Mouse (Mus musculus): Measurements from ENCODE around the gene Hinfp. TPM values are rescaled to one million over a fixed set of nuclear protein-coding genes. Genes with fewer than 3 reads are reported as not detected.
"Not testable (repeated sequence)": the region's sequence is repeated elsewhere in the genome, so short reads cannot be mapped to it uniquely, and the experiment has no call there.

The Hinfp gene
- polyA plus RNA-seq, 1 experiment from 2014 or later, result 12.7 TPM

- no peaks in the 10 kb centered on the region for H3K9me3 ChIP-seq (replicated peaks)
- peak overlapping the region; percentile 81 for H3K4me3 ChIP-seq (replicated peaks)
- WGBS (ENCODE audit: insufficient replicate concordance), result 17% methylated on average over 3 of the region's 3 CpGs
- no peaks in the 10 kb centered on the region for H3K27me3 ChIP-seq
- peak overlapping the region; percentile 100 for H3K27ac ChIP-seq (replicated peaks)
- peak overlapping the region; percentile 82 for H3K4me2 ChIP-seq
- H3K9ac ChIP-seq, result peak overlapping the region; percentile 96
- peak; percentile 78 for ATAC-seq (ENCODE audit: insufficient read depth)
- peaks cover 62% of the 10 kb centered on the region for H3K36me3 ChIP-seq (replicated peaks)
- peaks cover 51% of the 10 kb centered on the region for H3K4me1 ChIP-seq (replicated peaks)
Measured at GRCm38 (mm10) chr9:44342173-44342572, 36.7 kb upstream of the Hinfp start.

GRCm38 (mm10) chr9:44341487-44341886 lies 36.0 kb upstream of the Hinfp start:
- peaks cover 62% of the 10 kb centered on the region for H3K36me3 ChIP-seq (replicated peaks)
- WGBS (ENCODE audit: insufficient replicate concordance), result 53% methylated on average over 5 of the region's 5 CpGs
- no peak for ATAC-seq (ENCODE audit: insufficient read depth)
- no peaks in the 10 kb centered on the region for H3K27me3 ChIP-seq
- H3K4me1 ChIP-seq (replicated peaks), result peaks cover 57% of the 10 kb centered on the region
- H3K4me3 ChIP-seq (replicated peaks), result peak overlapping the region; percentile 81
- H3K9me3 ChIP-seq (replicated peaks), result no peaks in the 10 kb centered on the region
- peak overlapping the region; percentile 82 for H3K4me2 ChIP-seq
- peak overlapping the region; percentile 100 for H3K27ac ChIP-seq (replicated peaks)
- H3K9ac ChIP-seq, result peak overlapping the region; percentile 96

DNA sequence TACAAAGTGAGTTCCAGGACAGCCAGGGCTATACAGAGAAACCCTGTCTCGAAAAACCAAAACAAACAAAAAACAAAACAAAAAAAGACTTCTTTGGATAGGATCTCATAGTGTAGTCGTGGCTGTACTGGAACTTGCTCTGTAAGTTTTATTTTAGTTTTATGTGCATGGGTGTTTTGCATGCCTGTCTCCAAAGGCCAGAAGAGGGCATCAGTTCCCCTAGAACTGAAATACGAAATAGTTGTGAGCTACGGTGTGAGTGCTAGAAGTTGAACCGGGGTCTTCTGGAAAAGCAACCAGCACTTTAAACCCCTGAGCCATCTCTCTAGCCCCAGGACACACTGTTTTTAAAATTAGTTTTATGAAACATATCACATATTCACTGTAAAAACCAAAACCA lies 33.1 kb upstream of the Hinfp start:
- WGBS (ENCODE audit: insufficient replicate concordance), result 70% methylated on average over 5 of the region's 5 CpGs
- ATAC-seq (ENCODE audit: insufficient read depth), result no peak
- Histone ChIP-seq H3K9me3 (replicated peaks) (no peaks in the 10 kb centered on the region), H3K27ac (replicated peaks) (peak overlapping the region; percentile 100), H3K4me2 (peak overlapping the region; percentile 82), H3K4me3 (replicated peaks) (peak overlapping the region; percentile 81), H3K4me1 (replicated peaks) (peaks cover 45% of the 10 kb centered on the region), H3K36me3 (replicated peaks) (peaks cover 66% of the 10 kb centered on the region), H3K27me3 (no peaks in the 10 kb centered on the region), H3K9ac (peak overlapping the region; percentile 96)

GRCm38 (mm10) chr9:44337436-44338169 lies 32.1 kb upstream of the Hinfp start:
- Histone ChIP-seq H3K27ac (replicated peaks) (peak overlapping the region; percentile 100), H3K9me3 (replicated peaks) (no peaks in the 10 kb centered on the region), H3K4me1 (replicated peaks) (peaks cover 48% of the 10 kb centered on the region), H3K27me3 (no peaks in the 10 kb centered on the region), H3K36me3 (replicated peaks) (peaks cover 76% of the 10 kb centered on the region), H3K4me3 (replicated peaks) (peak overlapping the region; percentile 81), H3K9ac (peak overlapping the region; percentile 96), H3K4me2 (peak overlapping the region; percentile 82)
- no peak for ATAC-seq (ENCODE audit: insufficient read depth)
- 75% methylated on average over 9 of the region's 9 CpGs for WGBS (ENCODE audit: insufficient replicate concordance)

DNA sequence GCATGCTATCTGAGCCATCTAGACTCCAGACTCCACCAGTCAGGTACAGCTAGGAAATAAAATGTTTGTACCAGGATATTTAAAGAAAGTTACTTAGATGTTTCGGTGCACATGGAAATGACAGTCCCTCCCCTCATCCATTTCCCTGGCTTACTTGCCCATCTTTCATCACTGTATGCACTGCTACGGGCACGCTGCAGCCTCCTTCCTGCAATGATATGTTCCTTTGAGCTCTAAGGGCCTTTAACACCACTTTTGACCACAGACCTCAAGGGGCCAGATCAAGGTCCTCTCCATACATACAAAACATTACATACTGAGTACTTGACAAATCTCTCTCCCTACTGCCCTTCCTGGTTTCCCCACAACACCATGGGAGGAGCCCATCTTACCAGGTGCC lies 31.5 kb upstream of the Hinfp start:
- WGBS (ENCODE audit: insufficient replicate concordance), result 49% methylated on average over 3 of the region's 3 CpGs
- H3K27me3 ChIP-seq, result no peaks in the 10 kb centered on the region
- H3K36me3 ChIP-seq (replicated peaks), result peaks cover 81% of the 10 kb centered on the region
- peak overlapping the region; percentile 82 for H3K4me2 ChIP-seq
- peak overlapping the region; percentile 96 for H3K9ac ChIP-seq
- peaks cover 44% of the 10 kb centered on the region for H3K4me1 ChIP-seq (replicated peaks)
- H3K27ac ChIP-seq (replicated peaks), result peak overlapping the region; percentile 100
- no peak for ATAC-seq (ENCODE audit: insufficient read depth)
- peak overlapping the region; percentile 81 for H3K4me3 ChIP-seq (replicated peaks)
- H3K9me3 ChIP-seq (replicated peaks), result no peaks in the 10 kb centered on the region

DNA sequence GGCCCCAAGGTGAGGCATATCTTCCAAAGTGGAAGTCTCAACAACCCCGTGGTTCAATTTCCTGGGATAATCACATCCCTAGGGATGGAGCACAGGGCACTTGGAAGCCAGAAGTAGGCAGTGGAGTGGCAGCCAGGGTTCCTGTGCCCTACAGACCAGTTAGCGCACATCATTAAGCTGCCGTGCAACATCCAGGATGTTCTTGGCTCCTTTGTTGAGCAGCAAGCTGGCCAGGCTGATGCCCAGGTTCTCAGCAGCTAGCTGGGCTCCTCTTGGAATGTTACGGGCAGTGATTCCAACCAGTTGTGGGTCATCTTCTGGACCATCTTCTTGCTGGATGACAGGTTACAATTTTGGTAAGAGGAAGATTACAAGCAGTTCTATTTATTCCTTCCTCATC lies 31.0 kb upstream of the Hinfp start:
- Histone ChIP-seq H3K4me2 (peak overlapping the region; percentile 82), H3K36me3 (replicated peaks) (peaks cover 81% of the 10 kb centered on the region), H3K27ac (replicated peaks) (peak overlapping the region; percentile 100), H3K9ac (peak overlapping the region; percentile 96), H3K4me1 (replicated peaks) (peaks cover 44% of the 10 kb centered on the region), H3K4me3 (replicated peaks) (peak overlapping the region; percentile 81)
- not testable (repeated sequence) for H3K27me3 ChIP-seq; H3K9me3 ChIP-seq (replicated peaks); ATAC-seq (ENCODE audit: insufficient read depth)
- WGBS (ENCODE audit: insufficient replicate concordance), result 34% methylated on average over 4 of the region's 4 CpGs

GRCm38 (mm10) chr9:44336093-44336406 lies 30.6 kb upstream of the Hinfp start:
- 0% methylated on average over 5 of the region's 5 CpGs for WGBS (ENCODE audit: insufficient replicate concordance)

GRCm38 (mm10) chr9:44335331-44336092 lies 30.0 kb upstream of the Hinfp start:
- H3K9me3 ChIP-seq (replicated peaks), result no peaks in the 10 kb centered on the region
- ATAC-seq (ENCODE audit: insufficient read depth), result peak; percentile 9; the same call in 1 of the 2 replicates
- peaks cover 81% of the 10 kb centered on the region for H3K36me3 ChIP-seq (replicated peaks)
- H3K4me2 ChIP-seq, result peak overlapping the region; percentile 82
- peak overlapping the region; percentile 100 for H3K27ac ChIP-seq (replicated peaks)
- H3K9ac ChIP-seq, result peak overlapping the region; percentile 96
- peaks cover 44% of the 10 kb centered on the region for H3K4me1 ChIP-seq (replicated peaks)
- under 1% methylated on average over 50 of the region's 50 CpGs for WGBS (ENCODE audit: insufficient replicate concordance)
- H3K4me3 ChIP-seq (replicated peaks), result peak overlapping the region; percentile 81
- H3K27me3 ChIP-seq, result no peaks in the 10 kb centered on the region

More at GRCm38 (mm10) chr9:44336093-44336406, 30.6 kb upstream of the Hinfp start:
- ATAC-seq (ENCODE audit: insufficient read depth), result no peak
- H3K9me3 ChIP-seq (replicated peaks), result no peaks in the 10 kb centered on the region
- peak overlapping the region; percentile 82 for H3K4me2 ChIP-seq
- H3K4me1 ChIP-seq (replicated peaks), result peaks cover 44% of the 10 kb centered on the region
- peak overlapping the region; percentile 96 for H3K9ac ChIP-seq
- H3K27me3 ChIP-seq, result no peaks in the 10 kb centered on the region
- H3K27ac ChIP-seq (replicated peaks), result peak overlapping the region; percentile 100
- peaks cover 81% of the 10 kb centered on the region for H3K36me3 ChIP-seq (replicated peaks)
- H3K4me3 ChIP-seq (replicated peaks), result peak overlapping the region; percentile 81

DNA sequence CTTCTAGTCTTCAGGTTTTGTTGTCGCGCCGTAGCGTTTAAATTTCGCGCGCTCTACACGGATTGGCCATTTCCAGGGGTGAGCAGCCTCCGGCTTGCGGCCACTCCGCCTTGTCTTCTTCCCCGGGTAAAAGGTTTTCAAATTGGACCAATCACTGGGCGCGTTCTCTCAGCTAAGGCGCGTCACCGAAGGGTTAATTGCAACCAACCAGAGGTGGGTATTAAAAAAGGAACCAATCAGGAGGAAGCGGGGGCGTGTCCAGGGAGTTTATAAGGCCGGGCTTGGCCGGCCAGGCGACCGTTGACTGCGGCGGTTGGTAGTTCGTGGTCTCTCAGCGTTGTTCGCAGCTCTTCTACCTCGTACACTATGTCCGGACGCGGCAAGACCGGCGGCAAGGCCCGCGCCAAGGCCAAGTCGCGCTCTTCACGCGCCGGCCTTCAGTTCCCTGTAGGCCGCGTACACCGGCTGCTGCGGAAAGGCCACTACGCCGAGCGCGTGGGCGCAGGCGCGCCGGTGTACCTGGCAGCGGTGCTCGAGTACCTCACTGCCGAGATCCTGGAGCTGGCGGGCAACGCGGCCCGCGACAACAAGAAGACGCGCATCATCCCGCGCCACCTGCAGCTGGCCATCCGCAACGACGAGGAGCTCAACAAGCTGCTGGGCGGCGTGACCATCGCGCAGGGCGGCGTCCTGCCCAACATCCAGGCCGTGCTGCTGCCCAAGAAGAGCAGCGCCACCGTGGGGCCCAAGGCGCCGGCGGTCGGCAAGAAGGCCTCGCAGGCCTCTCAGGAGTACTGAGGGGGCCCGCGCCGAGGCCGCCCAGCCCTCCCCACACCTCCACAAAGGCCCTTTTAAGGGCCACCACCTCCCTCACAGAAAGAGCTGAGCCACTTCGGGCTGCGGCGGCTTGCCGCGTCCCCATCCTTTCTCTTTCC lies 29.2 kb upstream of the Hinfp start, which contains the start of gene H2afx:
Gene H2afx, plus strand, starts transcription at position 299 of the 935 bp plus-strand sequence.
- WGBS (ENCODE audit: insufficient replicate concordance), result under 1% methylated on average over 91 of the region's 91 CpGs
- Histone ChIP-seq H3K4me3 (replicated peaks) (peak within 1 kb of the TSS; percentile 81), H3K27ac (replicated peaks) (peak within 1 kb of the TSS; percentile 100), H3K36me3 (replicated peaks) (peaks cover 81% of the 10 kb centered on the region), H3K4me1 (replicated peaks) (peaks cover 40% of the 10 kb centered on the region), H3K9me3 (replicated peaks) (no peaks in the 10 kb centered on the region), H3K9ac (peak within 1 kb of the TSS; percentile 96), H3K4me2 (peak within 1 kb of the TSS; percentile 82), H3K27me3 (no peaks in the 10 kb centered on the region)
- peak; percentile 85 for ATAC-seq (ENCODE audit: insufficient read depth)

GRCm38 (mm10) chr9:44332918-44333638 lies 27.6 kb upstream of the Hinfp start:
- Histone ChIP-seq H3K9ac (peak overlapping the region; percentile 16), H3K27me3 (no peaks in the 10 kb centered on the region), H3K9me3 (replicated peaks) (no peaks in the 10 kb centered on the region), H3K4me2 (peak overlapping the region; percentile 60), H3K27ac (replicated peaks) (peak overlapping the region; percentile 83), H3K4me1 (replicated peaks) (peaks cover 32% of the 10 kb centered on the region), H3K4me3 (replicated peaks) (peak overlapping the region; percentile 48), H3K36me3 (replicated peaks) (peaks cover 79% of the 10 kb centered on the region)
- 92% methylated on average over 13 of the region's 13 CpGs for WGBS (ENCODE audit: insufficient replicate concordance)
- no peak for ATAC-seq (ENCODE audit: insufficient read depth)

All from liver, embryonic 15.5 days (tissue).